Mouse (Mus musculus): ENCODE measurements around the gene Lhx3. TPM values are rescaled to one million over a fixed set of nuclear protein-coding genes. Genes with fewer than 3 reads are reported as not detected.
A peak's percentile ranks its signal among the peaks of the same experiment; 100 is the strongest.

The Lhx3 gene
- total RNA-seq, 2 experiments from 2014 or later: not detected

DNA sequence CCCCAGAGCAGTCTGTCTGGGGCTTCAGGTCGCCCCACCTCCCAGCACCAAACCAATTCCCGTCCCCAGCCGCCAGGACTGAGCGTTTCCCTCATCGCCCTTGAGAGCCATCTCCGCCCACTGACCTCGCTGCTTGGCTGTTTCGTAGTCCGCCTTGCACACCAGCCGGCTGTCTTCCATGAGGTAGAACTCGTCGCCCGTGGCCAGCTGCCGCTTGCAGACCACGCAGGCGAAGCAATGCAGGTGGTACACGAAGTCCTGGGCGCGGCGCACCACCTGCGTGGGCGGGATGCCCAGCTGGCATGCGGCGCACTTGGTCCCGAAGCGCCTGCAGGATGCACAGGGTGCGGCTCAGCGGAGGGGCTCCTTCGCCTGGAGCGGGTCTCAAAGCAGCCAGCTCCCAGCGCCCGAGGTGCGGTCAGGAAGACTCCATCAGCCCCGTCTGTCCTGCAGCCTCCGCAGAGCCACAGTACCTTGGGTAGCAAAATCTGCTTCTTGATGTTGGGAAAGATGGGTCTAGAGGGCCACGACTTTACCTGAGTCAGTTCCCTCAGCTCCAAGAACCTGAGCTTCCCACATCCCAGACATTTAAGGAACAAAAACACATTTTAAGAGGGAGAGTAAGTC is 5.1 kb downstream of the Lhx3 start:
- intact Hi-C loops (cut with DNase I): no loop called here
- no peak for DNase-seq

DNA sequence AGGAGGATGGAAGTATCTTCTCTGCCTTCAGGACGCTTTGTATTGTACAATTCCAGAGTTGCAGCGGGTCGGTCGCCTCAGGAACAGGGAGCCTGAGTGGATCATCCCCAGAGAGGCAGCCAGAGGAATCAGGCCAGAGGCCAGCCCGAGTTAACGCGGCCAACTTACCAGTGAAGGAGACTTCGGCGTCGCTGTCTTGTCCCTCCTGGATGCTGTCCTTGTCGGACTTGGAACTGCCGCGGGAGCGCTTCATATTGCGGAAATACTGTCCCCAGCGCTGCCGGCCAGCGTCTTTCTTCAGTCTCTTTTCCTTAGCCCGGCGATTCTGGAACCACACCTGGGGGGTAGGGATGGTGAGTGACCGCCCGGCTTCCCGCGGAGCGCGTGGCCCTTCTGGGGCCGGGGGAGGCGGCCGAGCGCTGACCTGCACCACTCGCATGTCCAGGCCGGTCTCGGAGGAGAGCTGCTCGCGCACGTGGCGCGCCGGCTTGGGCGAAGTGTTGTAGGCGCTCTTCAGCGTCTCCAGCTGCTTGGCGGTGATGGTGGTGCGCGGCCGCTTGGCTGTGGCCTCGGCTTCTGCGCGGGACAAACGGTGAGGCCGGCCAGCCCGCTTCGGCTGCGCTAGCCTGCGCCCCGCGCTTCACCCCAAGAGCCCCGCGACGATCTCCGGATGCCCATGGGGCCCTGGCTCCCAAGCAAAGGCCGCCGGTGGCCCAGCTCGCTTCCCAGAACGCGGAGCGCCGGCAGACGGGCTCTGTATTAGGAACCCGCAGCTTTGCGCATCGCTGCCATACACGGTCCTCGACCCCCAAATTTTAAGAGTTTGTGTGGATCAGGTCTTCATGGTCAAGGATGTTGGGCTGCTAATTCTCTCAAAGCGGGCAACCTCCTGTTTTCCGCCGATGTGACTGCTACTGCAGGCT is 5.9 kb downstream of the Lhx3 start:
- intact Hi-C loops (cut with DNase I): no loop called here
- DNase-seq: no peak

DNA sequence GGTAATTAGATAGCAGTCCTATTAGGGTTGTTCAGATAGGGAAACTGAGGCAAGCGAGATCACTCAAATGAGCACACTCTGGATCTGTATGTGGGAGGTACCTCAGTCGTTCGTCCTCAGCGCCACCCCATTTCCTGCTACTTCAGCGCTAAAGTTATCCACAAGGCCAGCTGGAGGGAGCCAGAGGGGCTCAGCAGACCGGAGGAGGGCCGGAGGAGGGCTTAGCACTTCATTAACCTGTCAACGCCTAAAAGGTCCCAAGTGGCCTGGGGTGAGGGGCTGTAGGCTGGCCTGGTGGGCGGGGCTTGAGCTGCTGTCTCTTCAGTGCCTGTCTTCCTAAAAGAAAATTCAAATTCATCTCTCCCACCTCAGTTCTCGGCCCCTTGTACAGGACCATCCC is 9.6 kb downstream of the Lhx3 start:
- intact Hi-C loops (cut with DNase I): no loop called here

DNA sequence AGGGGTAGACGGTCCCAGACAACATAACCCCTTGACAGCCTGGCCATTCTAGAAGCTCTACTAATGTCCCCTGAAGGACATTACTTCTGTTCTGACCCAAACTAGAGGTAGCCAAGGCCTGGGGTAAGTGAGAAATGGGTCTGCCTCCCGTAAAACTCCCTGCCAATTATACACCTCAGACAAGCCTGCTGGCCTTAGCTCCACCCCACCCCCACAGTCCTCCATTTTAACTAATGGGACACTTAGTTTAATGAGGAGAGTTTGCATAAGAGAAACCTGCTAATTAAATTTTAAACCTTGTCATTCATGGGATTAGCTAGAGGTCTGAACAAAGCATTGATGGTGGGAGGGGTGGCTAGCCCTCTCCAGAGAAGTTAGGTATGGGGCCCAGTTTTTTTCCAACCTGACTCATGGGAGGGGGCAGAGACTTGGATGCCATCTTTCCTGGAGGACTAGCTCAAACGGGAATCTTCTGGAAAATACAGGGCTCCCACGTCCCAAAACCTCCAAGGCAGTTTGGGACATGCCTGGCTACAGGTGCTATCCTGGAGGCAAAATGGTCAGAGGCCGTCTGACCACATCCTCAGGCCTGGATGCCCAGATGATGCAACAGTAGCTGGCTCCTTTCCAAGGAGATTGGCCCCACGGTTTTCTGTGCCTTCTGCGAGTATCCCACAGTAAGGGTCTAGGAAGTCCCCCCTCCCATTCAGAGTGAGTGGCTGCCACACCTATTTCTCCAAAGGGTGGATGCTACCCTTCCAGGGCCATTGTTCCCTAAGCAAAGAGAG is 13.3 kb downstream of the Lhx3 start:
- intact Hi-C loops (cut with DNase I): no loop called here
- no peak for DNase-seq

More for the DNA sequence above, 9.6 kb downstream of the Lhx3 start:
- no peak for DNase-seq

DNA sequence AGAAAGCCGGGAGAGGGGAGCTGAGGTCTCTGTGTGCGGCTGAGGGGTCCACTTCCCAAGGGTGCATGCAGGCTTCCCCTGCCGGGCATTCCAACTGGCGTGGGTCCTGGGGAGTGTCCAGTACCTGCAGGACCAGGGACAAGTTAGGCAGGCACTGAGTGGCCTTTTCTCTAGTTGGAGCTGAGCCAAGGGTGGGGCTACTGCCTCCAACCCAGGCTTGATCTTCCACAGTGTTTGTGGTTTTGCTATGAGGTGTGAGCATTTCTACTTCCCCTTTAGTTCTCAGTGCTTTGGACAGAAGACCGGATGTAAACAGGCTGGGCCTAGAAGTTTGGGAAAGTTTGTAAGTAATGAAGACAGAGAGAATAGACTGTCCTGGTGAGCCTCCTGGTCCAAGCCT is 19.6 kb downstream of the Lhx3 start:
- peak; percentile 43 to 61 for DNase-seq
- intact Hi-C loops (cut with DNase I): no loop called here

DNA sequence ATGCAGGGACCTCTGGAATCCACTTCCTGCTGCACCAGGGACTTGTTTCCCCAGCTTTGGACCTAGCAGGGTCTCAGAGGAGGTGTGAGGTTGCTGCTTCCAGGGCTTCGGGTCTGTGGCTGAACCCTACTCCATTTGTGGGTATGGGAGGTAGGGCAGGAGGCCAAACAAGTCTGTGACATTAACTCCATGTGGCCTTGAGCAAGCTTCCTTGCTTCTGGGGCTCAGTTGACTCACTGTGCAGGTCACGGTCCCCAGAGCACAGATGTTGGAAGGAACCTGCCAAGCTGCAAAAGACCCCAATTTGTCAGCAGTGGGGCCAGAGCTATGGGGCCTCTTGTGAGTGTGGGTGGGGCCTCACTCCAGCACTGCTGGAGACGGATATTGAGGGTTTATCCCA is 23.7 kb downstream of the Lhx3 start:
- no peak for DNase-seq
- intact Hi-C loops (cut with DNase I): no loop called here

DNA sequence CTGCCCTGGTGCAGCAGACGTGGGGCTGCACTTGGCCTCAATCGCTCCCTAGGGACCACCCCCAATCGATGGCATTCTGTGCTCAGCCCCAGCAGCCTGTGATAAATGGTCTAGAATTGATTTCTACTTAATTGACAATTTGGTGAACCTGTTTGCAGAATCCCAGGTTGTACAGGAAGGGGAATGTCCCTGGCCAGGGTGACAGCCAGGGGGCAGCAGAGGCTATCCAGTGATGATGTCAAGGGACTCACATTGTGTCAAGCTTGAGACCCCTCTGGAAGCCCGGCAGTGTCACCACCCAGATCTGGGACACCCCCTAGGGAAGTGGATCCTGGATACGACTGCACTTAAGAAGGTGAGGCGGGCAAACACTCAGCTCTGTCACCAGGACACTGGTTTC is 25.4 kb downstream of the Lhx3 start:
- intact Hi-C loops (cut with DNase I): loop anchor here (1.0 to 2.0 kb wide), 2 partner anchors 44 to 91 kb away; no protein-coding TSS in a partner anchor
- peak; percentile 55 to 70 for DNase-seq

DNA sequence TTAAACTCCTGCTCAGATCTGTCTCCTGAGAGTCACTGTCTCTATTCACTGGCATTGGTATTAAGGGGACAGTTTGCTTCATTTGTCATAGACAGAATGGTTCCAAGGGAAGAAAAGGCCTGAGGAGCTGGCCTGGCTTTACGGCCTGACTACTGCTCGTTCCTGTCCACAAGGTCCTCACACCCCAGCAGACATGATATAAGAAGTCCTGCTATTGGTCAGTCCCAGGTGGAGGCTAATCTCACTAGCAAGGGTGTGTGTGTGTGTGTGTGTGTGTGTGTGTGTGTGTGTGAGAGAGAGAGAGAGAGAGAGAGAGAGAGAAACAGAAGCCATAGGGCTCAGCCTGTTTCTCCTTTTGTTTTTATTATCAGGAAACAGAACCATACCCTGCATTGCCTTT is 30.9 kb downstream of the Lhx3 start:
- intact Hi-C loops (cut with DNase I): no loop called here
- no peak for DNase-seq

DNA sequence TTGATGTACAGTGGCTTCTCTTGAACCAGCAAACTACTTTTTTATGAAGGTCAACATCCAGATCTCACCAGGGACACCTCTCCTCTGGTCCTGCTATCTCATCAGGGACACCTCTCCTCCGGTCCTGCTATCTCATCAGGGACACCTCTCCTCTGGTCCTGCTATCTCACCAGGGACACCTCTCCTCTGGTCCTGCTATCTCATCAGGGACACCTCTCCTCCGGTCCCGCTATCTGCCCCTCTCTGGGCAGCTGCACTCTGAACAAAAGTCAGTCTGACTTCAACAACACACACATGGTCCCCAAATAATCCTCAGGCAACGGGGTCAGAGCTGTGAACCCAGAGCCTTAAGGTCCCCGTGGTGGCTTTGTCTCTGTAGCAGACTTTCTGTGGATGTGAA is 31.4 kb downstream of the Lhx3 start:
- intact Hi-C loops (cut with DNase I): no loop called here

DNA sequence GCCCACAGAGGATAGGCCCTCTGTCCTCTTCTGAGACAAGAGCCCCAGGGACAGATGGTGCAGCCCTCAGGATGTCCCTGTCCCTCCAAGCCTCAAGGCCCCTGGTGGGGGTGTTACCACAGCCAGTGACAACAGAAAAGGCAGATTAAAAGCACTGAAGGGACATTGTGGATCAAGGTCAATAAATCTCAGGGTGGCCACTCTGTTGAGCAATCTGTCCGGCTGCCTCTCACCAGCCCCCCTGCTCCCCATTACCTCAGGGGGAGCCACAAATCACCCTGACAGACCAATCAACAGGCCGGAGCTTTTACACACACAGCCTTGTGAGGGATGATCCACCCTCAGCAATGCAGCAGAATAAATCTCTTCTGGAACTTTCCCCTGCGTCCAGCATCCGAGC is 32.9 kb downstream of the Lhx3 start:
- DNase-seq: no peak
- intact Hi-C loops (cut with DNase I): no loop called here

More for the DNA sequence above, 31.4 kb downstream of the Lhx3 start:
- no peak for DNase-seq

DNA sequence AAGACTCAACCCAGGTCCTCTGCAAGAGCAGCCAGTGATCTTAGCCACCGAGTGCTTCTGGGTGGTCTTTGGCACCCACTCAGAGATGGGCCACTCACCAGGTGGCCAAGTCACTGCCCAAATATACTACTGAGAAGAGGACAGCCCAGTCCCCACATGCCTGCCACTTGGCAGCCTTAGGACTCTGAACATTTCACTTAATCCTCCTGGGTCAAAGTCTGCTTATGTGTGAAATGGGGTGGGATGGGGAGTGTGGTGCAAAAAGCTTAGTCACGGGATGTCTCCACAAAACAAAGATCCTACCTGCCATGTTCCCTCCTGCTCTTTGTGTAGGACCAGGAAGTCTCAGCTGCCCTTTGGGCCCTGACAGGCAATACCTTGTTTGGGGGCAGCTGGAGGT is 35.9 kb downstream of the Lhx3 start:
- DNase-seq: no peak
- intact Hi-C loops (cut with DNase I): no loop called here

DNA sequence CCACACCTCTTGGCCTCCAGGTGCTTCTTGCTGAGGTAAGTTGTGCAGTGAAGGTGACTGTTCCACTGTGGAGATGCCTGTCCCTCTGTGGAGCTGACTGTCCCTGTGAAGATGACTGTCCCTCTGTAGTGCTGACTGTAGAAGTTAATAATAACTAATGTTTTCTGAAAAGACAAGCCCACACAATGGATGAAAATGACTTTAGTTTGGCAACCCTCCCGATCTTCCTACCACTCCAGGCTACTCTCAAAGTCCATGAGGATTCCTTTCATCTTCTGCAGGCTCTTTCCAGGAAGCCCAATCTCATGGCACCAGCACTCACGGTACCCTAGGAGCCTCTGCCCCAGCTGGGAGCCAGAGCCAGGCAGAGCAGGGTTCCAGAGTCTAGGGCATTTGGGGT is 37.7 kb downstream of the Lhx3 start:
- intact Hi-C loops (cut with DNase I): no loop called here
- DNase-seq: no peak

DNA sequence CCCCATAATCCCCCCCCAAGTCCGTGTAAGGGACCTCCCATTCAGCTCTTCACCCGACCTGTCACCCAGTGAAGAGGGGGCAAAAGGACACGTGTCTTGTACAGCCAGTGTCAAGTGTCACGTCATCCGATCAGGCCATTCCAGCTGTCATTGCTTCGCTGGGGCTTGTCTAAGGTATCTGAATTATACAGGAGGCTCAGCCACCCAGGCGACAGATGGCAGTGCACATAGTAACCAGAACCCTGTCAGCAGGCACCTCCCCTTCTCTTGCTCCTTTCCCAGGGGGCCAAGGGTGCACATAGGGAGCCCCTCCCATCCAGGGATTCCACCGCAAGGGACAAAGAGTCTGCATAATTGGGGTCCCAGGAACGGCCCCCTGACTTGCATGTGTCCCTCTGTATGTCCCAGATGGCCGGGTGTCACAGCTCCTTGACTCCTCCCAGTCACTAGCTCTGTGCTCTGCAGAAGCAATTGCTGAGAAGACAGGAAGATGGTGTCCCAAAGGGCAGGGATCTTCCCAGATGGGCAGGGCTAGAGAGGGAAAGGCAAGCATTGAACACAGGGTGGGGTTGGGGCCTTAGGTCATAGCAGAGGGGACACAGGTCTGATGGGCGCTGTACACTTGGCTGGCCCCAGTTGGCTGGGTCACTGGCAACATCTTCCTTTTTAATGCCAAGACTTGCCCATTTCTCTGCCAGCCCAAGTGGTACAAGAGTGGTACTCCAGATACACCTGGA is 39.1 kb downstream of the Lhx3 start:
- no peak for DNase-seq

DNA sequence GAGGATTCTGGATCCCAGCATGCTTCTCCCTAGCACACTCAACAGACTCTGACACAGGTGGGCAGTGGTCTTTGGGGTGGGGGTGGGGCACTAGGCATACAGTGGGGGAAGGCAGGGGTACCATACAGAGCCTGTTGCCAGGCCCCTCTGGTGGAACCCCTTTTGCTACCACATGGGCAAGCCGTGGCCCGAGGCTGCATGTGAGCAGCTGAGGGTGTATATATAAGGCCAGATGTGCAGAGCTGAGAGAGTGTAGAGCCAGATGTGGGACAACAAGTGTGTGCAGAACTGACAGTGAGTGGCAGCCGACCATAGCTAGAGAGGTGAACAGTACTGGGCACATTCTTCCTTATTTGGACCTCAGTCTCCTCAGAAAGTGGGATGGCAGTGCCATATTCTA is 41.2 kb downstream of the Lhx3 start:
- no peak for DNase-seq
- intact Hi-C loops (cut with DNase I): no loop called here

More for the DNA sequence above, 39.1 kb downstream of the Lhx3 start:
- intact Hi-C loops (cut with DNase I): no loop called here

DNA sequence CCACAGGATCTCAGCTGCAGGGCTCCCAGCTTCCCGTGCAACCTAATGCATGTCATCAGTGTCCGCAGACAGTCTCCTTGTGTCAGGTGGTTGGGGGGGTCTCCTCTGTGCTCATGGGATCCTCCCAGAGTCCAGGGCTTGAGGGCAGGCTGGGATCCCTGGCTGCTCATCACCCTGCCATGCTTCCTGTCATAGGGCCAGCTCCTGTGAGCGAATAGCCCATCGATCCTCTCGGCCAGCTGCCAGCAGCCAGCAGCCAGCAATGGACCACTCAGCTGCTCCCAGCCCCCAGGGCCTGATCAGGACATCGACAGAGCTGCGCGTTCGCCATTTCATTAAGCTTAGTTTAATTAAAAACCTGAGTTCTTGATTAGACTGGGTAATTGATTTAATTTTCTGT is 50.0 kb downstream of the Lhx3 start:
- intact Hi-C loops (cut with DNase I): no loop called here

DNA sequence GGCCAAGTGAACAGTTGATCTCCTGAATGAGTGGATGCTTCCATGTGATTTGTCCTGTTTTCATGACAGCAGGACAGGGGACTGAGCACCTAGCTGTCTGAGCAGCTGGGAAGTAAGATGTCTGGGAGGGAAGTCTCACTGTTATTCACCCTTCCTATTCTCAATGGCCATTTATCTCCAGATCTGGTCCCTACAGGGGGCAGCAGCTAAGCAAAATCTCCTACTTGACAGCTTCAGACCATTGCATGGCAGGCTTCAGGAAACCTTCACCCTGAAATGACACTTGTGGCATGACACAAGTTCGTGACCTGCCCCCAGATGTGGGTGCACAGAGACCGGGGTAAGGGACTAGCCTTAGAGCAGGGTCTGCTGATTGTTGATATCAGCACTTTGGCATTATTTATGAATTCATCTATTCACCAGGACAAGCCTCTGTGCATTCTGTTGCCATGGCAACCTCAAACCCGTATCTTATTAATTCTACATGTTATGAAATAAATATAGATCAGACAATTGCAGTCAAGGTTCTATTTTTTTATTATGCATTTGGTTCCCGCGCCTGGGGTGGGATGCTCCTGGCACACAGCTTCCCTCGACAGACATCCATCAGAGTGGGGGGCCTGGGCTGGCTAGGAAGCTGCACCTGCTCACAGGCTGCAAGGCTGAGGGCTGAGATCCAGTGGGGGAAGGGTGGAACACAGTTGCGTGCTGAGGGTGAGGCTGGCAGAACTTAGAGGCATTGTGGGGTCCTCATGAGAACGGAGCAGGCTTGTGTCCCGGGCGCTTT is 51.7 kb downstream of the Lhx3 start:
- DNase-seq: no peak
- intact Hi-C loops (cut with DNase I): no loop called here

More for the DNA sequence above, 50.0 kb downstream of the Lhx3 start:
- DNase-seq: no peak

DNA sequence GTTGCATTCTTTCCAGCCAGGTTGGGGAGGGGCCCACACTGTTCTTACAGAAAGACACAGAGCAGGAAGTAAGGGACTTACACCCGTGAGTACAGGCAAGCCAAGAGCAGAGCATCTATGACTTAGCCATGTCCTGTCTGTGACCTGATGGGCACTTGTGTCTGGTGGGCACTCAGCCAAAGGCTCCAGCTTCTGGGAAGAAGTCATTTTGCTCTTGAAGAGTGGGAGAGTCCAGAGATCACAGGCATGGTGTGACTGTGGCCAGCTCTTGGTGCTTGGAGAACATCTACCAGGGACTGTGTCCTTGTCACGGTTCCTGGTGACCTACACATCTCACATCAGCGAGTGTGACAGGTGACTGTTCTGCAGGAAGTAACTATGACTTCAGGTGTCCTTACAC is 52.4 kb downstream of the Lhx3 start:
- intact Hi-C loops (cut with DNase I): no loop called here
- DNase-seq: no peak

DNA sequence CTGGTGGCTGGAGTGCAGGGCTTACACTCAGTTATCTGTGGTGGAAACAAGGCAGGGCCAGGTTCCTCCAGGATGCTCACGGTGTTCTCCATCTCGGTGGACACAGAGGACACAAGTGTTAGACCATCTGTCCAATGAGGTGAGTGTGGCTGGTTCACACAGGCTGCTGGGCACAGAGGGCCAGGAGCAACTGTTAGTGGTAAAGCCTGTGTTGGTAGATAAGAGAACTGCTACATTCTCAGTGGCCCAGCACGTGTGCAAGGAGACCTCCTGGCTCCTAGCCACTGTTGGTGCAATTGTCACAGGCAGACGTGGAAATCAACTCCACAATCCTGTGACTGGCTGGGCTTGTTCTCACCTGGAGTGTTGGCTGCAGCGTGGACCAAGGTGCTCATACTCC is 53.5 kb downstream of the Lhx3 start:
- intact Hi-C loops (cut with DNase I): loop anchor here (1.0 to 5.0 kb wide), 2 partner anchors 119 to 408 kb away; no protein-coding TSS in a partner anchor
- DNase-seq: no peak

DNA sequence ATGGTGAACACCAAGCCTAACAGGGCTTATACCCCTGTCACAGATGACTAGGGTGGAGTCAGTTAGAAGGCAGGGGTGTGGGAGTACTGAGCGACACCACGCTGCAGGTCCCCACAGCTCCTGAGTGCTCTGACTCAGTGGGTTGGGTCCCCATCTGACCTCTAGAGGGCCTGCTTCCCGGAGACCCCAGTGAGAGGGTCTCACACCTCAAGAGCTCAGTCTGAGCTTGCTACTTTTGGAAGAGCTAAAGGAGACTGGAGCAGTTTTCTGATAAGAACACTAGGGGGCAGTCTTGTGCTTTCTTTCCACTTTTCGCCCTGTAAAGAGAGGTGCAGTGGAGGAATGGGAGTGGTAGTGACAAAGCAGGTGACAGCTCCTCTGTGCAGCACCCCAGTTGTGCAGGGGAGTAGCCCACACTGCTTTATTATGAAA is 54.2 kb downstream of the Lhx3 start:
- peak; percentile 52 to 63 for DNase-seq
- intact Hi-C loops (cut with DNase I): loop anchor here (1.0 to 5.0 kb wide), 3 partner anchors 74 to 408 kb away; no protein-coding TSS in a partner anchor

All from heart, postnatal 10 days (tissue).